Mouse (Mus musculus) liver, postnatal 0 days (tissue): Measurements from ENCODE around the gene Ranbp1.

ENCODE experiments used
- CTCF ChIP-seq: sonication (generic); IDR thresholded peaks from 2 replicates; pipeline ENCODE4 v1.5.1; 2016; ENCODE audit warnings: antibody characterized with exemption, low read depth
- EP300 ChIP-seq: IDR thresholded peaks from 2 replicates; pipeline ENCODE4 v1.6.1; 2016; ENCODE audit warnings: antibody characterized with exemption, low read depth, mild to moderate bottlenecking

DNA sequence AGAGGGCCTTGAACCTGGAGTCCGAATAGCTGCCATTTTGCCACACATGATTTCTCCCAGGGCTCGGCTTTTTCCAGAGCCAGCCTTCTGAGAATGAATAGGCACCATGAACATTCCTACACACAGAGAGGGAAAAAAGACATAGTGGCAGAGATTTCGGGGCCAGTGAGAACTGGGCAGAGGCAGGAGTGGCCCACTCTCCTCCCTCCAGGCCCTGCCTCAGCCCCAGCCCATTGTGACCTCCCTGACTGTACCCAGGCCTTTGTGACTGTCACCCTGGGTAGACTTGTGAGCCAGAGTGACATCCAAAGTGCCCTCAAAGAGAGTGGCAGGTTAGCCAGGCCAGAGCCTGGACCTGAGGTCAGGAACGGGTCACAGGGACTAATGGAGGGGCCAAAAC, 31.0 kb downstream of the Ranbp1 start, which contains the start of gene Ccdc188:
- no peak for TF ChIP-seq EP300
- no peak for TF ChIP-seq CTCF
